Mouse (Mus musculus) granulocyte monocyte progenitor cell, adult 5-6 weeks (primary cell): ENCODE results near the gene Mob3a. TPM values are rescaled to one million over a fixed set of nuclear protein-coding genes. Genes with fewer than 3 reads are reported as not detected.
A peak's percentile ranks its signal among the peaks of the same experiment; 100 is the strongest.

Source experiments
- ATAC-seq: replicated peaks from 2 replicates; pipeline ENCODE4 v1.8.0; 2016; ENCODE audit warnings: mild to moderate bottlenecking, moderate TSS enrichment, inconsistent platforms; ENCODE audit not compliant: poor library complexity, severe bottlenecking
- total RNA-seq, 2 experiments: library from RNA; stranded (forward) in 1 of 2; stranded (reverse) in 1 of 2; fragments of 200-712, 200-1000 nt in 1 of 2; fragments of >200 nt in 1 of 2; fragmentation: Nextera tagmentation in 1 of 2; gene quantifications; 2 replicates each; pipeline ENCODE4 v1.2.3; 2014 to 2017

The Mob3a gene
- total RNA-seq, 2 experiments from 2014 or later = 37.2 to 59.8 TPM

DNA sequence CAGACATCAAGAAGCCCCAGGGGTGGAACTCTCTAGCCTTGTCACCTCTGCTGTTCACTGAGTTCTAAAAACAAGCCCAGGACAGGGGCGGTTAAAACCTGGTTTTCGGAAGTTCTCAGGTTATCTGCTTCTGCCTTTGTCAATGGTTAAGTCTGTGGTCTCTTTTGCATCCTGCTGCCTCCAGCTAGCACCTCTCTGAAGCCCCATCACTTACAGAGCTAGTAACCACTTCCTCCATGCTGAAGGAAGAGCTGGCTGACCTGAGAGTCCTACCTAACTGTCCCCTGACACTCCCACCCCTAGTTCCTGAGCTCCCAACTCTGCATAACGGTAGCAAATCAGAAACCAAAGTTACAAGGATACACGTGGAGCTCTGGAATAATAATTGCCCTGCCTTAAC is 1.0 kb downstream of the Mob3a start:
- ATAC-seq = peak; percentile 14

DNA sequence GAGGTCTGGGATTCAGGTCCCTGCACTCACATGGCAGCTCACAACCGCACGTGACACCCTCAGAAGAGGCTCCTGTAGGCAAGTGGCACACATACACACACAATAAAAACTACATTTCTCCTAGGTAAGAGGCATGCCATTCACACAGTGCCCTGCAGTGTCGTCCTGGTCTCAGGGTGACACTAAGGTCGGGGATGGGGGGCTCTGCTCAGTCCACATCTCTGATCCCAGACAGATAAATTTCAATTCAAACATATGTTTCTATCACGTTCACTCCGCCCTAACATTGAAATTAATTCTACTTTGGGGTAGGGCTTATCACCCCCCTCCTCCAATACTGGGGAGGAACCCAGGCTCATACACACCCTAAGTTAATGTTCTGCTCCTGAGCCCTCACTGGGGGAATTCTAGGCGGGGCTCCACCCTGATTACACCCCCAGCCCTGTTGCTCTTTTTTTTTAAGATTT is 1.7 kb downstream of the Mob3a start:
- no peak for ATAC-seq

DNA sequence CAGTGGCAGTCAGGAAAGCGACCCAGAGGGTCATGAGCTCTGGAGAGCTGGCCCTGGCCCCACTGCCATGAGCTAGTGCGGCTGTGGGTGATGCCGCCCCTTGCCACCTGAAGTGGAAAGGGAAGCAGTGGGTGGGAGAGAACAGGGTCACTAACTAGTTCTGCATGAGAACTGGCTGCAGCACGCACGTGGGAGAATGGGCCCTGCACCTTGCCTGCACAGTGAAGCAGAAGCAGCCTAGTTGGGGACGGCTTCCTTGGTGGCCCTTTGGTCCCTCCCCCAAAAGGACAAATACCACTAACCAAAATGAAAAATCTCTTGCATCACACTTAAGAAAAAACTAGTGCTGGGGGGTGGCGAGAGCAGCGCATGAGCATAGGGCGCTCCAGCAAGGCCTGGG is 3.2 kb downstream of the Mob3a start:
- ATAC-seq = no peak

DNA sequence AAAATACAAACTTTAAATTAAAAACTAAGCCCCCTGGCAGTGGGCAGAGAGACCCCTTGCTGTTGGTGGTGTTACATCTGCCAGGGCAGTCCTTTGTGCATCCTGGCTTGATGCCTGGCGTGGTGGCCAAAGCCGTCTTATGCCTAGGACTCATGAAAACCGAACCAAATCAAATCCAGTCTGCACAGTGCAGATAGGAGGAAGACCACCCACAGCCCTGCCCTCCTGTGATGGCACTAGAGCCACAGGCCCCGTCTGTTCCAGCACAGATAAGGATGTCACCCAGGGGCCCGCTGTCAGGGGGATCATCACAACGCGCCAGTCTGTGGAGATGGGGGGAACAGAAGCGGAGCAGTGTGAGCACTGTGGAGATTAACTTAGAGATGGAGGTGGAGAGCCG is 4.0 kb downstream of the Mob3a start:
- ATAC-seq = no peak

DNA sequence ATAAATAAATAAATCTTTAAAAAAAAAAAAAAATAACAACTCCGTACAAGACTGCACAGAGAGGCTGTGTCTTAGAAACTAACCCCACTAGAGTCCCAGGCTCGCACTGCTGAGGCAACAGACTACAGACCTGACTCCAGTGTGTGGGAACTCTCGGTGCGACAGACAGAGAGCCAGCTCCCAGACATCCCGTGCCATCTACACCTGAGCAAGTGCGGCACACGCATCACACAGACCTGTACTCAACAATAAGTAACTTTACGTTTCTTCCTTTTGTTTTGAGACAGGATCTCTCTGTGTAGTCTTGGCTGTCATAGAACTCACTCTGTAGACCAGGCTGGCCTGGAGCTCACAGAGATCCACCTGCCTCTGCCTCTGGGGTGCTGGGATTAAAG is 4.4 kb downstream of the Mob3a start:
- no peak for ATAC-seq

DNA sequence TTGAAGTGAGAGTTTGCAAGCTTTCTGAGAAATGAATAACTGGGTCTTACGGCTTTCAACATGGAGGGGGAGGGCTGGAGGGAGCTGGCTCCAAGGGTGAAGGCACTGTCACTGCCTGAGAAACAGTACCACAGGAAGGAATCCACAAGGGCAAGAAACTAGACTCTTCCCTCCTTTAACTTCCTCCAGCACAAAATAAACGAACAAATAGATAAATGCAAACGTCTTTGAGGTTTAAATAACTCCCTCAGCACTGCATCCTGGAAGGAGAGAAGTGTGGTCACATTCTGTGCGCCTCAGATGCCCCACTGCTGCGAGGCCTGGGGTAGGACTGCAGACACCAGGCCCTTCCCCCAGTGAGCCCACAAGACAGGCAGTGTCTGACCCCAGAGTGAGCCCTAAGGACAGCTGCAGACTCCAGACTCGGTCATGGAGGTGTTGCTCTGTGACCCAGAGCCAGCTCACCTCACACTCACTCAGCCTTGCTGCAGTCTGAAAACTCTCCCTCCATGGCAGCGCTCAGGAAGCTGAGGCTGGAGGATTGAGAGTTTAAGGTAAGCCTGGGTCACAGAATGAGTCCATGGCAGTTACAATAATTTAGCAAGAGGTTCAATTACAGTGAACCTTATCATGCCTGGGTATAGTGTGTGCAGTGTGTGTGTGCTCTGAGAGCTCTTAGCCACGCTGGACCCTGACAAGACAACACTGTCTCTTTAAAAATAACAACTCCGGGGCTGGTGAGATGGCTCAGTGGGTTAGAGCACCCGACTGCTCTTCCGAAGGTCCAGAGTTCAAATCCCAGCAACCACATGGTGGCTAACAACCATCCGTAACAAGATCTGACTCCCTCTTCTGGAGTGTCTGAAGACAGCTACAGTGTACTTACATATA is 5.0 kb downstream of the Mob3a start:
- ATAC-seq = no peak

DNA sequence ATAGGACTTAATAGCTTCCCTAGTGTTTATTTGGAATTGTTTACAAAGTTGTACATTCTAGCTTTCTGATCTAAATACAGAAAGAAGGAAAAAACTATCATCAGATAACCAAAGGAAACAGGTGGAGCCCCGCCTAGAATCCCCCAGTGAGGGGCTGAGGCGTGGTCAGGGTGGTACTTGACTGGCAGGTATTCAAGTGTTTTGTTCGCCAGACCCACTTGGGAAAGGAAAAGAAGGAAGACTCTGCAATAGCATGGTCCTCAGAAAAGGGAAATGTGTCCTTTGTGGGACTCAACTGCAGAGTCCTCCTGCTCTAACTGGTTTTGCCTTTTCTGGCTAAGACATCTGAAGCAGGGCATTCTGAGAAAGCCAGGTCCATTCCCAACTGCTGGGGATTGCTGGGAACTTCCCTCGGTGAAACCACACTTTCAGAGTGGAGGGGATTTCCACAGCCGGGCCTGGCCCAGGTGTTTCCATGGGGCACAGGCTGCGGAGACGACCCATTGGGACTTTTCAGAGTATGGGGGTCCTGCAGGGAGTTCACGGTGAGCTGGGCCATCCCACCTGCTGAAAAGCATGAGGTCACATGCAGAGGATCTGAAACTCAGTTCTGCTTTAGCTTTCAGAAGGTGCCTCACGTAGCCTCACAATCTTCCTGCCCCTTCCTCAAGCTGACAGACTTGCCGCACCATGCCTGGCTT is 5.8 kb downstream of the Mob3a start:
- peak; percentile 3 for ATAC-seq

DNA sequence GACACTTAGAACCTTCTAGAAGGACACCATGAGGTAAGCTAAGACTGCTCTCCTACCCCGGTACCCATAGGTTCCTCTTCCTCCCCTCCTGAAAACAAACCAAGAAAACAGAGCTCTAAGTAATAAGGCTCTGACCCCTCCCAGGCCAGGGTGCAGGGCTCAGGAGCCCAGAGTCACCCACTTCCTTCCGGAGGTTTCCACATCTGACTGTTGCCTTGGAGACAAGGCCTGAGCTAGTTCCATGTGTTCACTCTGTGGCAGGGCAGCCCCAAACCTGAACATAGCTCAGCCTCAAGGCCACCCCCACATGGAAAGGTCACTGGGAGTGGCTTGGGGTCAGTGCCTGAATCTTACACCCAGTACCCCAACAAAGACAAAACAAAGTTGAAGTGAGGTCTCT is 6.6 kb downstream of the Mob3a start:
- ATAC-seq = peak; percentile 68

DNA sequence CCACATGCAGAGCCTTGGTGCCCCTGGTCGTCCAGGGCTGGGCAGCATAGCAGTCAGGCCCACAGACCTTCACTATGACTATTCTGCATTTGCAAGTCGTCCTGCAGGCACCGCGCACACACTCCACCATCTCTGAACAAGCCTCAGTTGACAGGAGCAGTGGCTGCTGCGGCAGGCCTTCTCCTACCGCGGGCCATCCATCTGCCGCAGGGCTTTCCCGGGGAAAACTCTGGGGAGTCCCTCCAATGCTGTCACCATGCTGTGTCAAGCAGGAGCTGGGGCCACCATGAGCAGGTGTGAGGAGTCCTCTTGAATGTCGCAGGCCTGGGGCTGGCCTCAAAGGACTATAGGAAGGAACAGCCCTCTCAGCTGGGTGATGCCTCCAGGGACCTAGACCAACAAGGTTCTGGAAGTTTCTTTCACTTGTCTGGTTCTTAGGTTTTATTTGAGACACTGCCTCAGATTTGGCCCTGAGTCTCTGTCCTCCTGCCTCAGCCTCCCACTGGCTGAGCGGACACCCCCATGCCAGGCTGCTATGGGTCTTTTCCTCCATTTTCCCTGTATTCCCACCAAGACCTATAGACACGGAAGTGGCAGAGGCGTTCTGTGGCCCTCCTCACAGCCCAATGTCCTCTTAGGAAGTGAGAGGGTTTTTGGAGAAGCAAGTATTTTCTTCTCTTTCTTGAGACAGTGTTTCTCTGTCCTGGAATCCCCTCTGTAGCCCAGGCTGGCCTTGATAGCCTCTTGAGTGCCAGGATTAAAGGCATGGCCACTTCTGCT is 7.4 kb downstream of the Mob3a start:
- ATAC-seq = no peak

DNA sequence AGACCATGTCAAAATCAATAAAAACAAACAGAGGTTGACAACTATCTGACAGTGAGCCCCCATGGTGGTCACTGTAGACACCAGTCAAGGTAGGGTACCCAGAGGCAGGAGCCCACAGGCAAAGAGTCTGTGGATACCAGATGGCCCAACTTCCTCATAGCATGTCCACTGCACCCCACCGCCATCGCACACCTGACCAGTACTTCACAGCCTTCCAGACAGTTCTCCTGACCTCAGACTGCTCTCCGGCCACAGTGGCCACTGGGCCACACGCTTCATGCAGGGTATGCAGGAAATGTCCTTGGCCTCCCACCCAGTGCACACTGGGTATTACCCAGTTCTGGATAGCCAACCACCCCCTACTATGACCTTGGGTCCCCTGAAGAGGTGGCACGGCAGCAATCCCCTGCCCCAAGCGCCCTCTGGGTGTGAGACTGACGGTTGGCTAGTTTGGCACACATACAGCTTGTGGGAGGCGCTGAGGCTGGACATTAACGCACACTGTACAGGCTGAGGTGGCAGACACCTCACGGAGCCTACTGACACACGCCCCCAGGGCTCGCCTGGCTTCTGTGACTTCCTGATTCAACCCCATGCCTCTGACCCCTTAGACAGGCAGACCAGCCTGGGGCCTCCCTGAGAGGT is 8.3 kb downstream of the Mob3a start:
- ATAC-seq = no peak

DNA sequence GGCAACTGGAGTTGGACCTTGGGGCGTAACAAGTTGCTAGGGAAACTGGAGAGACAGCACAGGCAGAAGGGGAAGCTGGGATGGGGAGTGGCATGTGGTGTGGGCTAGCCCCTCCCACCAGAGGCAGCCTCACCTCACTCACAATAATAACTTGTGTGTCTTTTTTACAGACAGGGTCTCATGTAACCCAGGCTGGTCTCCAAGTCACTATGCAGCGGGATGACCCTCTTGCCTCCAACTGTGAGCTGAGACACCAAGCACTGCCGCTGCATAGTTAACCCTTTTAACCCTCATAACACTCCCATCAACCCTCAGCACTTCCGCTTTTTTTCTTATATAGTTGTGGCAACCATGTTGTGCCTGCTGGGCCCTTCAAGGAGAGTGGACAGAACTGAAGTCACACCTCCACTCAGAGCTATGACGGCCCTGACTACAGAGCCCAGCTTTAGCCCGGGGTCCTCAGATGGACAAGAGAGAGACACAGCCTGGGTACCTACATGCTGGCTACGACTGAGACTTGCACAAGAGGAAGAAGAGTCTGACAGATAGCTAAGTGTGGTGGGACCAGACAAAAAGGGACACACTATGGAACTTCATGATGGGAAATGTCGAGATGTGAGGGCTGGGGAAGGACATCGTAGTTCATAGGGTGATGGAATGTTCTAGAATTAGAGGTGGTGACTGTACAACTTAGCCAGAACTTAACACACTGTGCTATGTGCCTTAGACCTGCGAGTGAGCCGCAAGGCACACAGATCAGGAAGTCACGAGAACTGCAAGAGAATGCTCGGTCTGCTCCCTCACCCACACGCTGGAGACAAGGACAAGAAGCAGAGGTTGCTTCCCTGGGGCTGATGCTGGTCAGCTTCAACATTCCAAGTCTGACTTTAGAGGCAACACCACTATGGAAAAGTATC is 9.3 kb downstream of the Mob3a start:
- ATAC-seq = peak; percentile 43

DNA sequence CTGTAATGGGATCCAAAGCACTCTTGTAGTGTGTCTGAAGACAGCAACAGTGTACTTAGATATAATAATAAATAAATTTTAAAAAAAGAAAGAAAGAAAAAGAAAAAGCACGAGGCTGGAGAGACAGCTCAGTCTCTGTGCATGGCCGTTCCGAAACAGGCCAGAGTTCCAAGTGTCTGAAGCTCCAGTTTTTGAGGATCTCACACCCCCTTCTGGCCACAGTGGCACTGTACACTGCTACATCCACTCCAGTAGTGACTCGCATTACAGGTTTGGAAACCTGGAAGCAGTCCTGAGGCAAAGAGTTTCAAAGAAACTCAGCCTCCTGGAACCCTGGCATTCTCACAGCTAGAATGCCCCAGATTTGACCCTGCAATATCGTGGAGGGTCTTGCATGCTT is 13.9 kb downstream of the Mob3a start:
- peak; percentile 49 for ATAC-seq

DNA sequence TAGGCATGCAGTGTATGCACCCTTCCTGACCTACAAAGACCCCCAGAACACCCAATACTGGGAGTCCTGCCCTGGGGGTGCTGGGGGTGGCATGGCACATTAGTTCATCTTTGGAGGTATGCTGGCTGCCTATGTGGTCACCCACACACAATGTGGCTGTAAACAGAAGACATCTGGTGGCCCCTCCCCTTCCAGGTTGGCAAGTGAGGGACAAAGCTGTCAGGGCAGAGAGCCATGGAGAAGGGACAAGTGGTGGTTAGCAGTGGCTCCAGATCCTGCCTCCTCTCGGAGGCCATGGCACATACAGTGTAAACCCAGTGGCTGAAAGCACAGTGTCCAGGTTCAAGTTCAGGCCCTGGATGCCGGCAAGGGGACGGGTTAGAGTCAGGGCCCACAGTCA is 15.2 kb downstream of the Mob3a start:
- ATAC-seq = no peak

DNA sequence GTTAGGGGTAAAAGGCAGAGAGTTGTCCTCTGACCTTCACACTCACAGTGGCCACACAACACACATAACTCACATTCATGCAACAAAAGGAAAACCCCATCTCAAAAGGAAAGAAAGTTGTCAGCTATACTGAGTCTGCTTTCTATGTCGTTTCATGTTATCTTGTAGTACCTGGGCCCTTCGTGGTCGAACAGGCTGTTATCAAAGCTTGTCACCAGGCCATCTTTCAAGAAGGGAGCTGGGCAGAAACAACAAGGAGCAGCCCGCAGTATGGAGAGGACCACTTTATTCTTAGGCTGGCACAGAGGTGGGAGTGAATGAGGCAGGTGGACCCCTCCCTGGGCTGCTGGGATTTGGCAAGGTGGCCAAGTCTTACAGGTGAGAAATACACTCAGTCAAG is 16.8 kb downstream of the Mob3a start:
- ATAC-seq = no peak

DNA sequence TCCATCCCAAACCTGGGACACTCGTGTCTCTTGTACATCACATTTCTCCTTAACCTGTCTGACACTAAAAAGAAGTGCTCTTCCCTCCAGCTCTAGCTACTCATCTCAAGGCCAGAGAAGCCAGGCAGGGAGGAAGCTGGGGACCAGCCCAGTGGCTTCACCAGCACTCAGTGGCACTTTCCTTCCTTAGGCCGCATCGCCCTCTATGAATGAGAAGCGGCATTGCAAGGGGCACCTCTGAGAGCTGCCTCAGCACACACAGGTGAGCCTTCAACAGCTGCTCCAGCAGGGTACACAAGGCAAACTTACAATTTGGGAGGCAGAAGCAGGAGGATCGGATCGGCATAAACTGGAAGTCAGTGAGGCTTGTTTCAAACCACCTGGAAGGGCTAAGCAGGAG is 17.6 kb downstream of the Mob3a start:
- ATAC-seq = peak; percentile 65

DNA sequence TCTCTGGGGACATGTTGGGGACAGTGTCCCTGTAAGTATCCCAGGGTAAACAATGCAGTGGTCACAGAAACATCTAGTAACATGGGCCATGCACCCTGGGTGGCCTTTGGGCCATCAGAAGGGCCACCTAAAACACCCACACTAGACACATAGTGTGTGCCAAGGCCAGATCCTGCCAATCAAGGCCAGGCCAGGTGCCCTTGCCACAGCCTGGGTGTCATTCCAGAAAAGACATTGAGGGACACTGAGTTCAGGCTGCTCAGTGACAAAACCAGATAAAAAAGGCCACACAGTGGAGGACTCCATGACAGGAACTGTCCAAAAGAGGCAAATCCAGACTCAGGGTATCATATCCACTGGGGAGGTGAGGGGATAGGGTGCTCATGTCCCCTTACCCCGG is 18.1 kb downstream of the Mob3a start:
- no peak for ATAC-seq

DNA sequence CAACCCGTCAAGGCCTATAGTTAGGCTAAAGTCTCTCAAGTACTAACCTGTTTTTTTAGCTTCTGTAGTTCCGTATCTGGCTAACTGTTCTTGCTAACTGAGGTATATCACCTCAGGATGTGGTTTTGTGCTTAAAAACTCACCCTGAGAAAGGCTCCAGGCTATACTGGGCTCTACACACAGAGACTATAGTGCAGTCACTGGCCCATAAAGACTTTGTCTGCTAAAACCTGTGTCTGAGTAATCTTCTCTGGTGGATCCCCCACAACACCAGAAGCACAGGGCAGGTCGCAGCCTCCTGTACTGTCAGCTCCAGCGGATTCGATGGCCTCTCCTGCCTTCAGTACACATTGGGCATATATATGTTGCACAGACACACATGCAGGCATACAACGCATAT is 19.8 kb downstream of the Mob3a start:
- no peak for ATAC-seq

DNA sequence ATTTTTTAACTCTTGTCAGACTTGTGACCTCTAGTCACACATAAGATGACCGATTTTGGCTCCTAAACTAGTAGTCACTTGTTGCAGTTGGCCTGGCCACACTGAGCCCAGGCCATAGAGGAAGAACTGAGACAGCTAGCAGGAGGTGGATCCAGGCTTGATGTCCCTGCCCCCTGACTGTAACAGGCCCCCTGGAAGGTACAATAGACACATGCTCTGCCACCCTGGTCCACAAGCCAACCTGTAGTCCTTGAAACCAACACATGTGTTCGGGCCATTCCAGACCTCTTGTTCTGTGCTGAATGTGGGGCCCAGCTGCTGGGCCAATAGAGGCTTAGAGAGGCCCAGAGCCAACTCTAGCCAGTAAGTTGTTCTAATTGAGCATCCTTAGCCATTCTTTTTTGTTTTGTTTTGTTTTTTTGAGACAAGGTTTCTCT is 21.5 kb downstream of the Mob3a start:
- no peak for ATAC-seq

DNA sequence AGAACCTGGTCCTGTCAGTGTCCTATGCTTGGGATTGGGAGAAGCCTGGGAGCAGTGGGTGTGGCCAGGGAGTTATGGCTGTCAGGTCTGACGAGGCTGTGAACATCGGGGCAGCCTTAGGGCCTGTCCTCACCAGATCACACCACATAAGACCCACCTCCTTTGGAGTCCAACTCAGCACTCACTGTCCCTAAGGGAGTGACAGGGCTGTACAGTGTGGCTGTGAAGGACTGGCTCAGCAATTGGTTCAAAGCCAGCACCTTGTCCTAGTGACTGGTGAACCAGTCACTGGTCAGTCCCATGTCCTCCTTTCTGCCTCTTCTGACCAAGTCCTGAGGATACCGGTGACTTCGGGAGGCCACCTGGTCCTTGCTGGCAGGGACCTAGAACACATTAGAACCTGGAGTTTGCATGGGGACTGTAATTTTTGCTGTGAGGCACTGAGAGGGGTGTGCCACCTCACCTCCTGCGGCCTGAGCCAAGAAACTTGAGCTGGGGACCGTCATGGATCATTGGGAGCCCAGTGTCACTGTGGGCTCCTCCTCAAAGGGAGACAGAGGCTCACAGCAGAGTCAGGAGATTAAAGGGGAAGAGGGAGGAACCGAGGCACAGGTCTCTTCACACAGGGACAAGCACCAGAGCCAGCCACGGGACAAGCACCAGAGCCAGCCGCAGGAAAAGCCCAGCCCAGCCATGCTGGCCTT is 22.1 kb downstream of the Mob3a start:
- ATAC-seq = no peak
